Mouse (Mus musculus): ENCODE results near the gene Cluh. TPM values are rescaled to one million over a fixed set of nuclear protein-coding genes. Genes with fewer than 3 reads are reported as not detected.
A peak's percentile ranks its signal among the peaks of the same experiment; 100 is the strongest.

Cluh gene
- polyA plus RNA-seq (2016; fragmentation: Nextera tagmentation; extraction: Ambion mirVana): 50.2 and 68.6 TPM in 2 replicates

GRCm38 (mm10) chr11:74649095-74649646 is at the start of gene Cluh:
Gene Cluh (plus strand): TSS chr11:74649495.
- Histone ChIP-seq H3K36me3 (peaks cover 7% of the 10 kb centered on the region; the same call in 1 of the 2 replicates), H3K4me1 (peaks cover 47% of the 10 kb centered on the region), H3K27ac (peak within 1 kb of the TSS; percentile 96), H3K27me3 (ENCODE audit: insufficient read depth, poor library complexity, severe bottlenecking) (0 out of 2 replicates have a peak, but pooled peaks cover 1% of the 10 kb centered on the region), H3K4me3 (peak within 1 kb of the TSS; percentile 100), H3K9me3 (no peaks in the 10 kb centered on the region)
- WGBS: under 1% methylated on average over 58 of the region's 58 CpGs
- DNase-seq (ENCODE audit: low spot score): peak; percentile 99

- H3K4me3 ChIP-seq: no peak overlapping the region
- H3K36me3 ChIP-seq: no peaks in the 10 kb centered on the region
- 0 out of 2 replicates have a peak, but pooled peaks cover 4% of the 10 kb centered on the region for H3K9me3 ChIP-seq
- H3K4me1 ChIP-seq: no peaks in the 10 kb centered on the region
- no peak overlapping the region for H3K27ac ChIP-seq
- DNase-seq (ENCODE audit: low spot score): no peak
- H3K27me3 ChIP-seq (ENCODE audit: insufficient read depth, poor library complexity, severe bottlenecking): 0 out of 2 replicates have a peak, but pooled peaks cover 3% of the 10 kb centered on the region
- 70% methylated on average over 1 of the region's 1 CpGs for WGBS
Measured at GRCm38 (mm10) chr11:74602286-74602685, 47.0 kb upstream of the Cluh start.

DNA sequence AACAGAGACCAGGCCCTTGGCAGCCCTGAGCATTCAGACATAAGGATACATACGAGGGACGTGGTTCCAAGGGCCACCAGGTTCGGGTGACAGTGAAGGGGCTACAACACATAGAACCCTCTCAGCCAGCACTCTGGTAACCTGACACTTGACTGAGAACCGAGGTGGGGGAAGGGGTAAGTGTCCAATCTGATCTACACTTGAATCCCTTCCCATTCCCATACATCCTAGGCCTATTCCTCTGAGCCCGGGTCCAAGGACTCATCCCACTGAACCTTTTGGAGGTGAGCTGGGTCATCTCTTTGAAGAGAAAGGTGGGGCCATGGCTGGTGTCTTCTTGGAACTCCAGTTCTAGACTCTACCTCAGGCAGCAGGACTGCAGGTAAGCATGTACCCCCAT is 39.2 kb upstream of the Cluh start:
- WGBS: 17% methylated on average over 5 of the region's 5 CpGs
- H3K4me1 ChIP-seq: peaks cover 16% of the 10 kb centered on the region
- no peak for DNase-seq (ENCODE audit: low spot score)
- no peaks in the 10 kb centered on the region for H3K36me3 ChIP-seq
- H3K9me3 ChIP-seq: no peaks in the 10 kb centered on the region
- peaks cover 68% of the 10 kb centered on the region for H3K27me3 ChIP-seq (ENCODE audit: insufficient read depth, poor library complexity, severe bottlenecking)
- peak overlapping the region; percentile 66 for H3K4me3 ChIP-seq
- H3K27ac ChIP-seq: no peak overlapping the region

GRCm38 (mm10) chr11:74610545-74611176 is 38.6 kb upstream of the Cluh start, which contains the start of gene Rap1gap2:
Gene Rap1gap2 (minus strand): TSS chr11:74610915.
- Histone ChIP-seq H3K27me3 (ENCODE audit: insufficient read depth, poor library complexity, severe bottlenecking) (peaks cover 74% of the 10 kb centered on the region), H3K9me3 (no peaks in the 10 kb centered on the region), H3K27ac (no peak within 1 kb of the TSS), H3K4me3 (peak within 1 kb of the TSS; percentile 66), H3K36me3 (no peaks in the 10 kb centered on the region), H3K4me1 (peaks cover 16% of the 10 kb centered on the region)
- 2% methylated on average over 50 of the region's 50 CpGs for WGBS
- DNase-seq (ENCODE audit: low spot score): no peak

DNA sequence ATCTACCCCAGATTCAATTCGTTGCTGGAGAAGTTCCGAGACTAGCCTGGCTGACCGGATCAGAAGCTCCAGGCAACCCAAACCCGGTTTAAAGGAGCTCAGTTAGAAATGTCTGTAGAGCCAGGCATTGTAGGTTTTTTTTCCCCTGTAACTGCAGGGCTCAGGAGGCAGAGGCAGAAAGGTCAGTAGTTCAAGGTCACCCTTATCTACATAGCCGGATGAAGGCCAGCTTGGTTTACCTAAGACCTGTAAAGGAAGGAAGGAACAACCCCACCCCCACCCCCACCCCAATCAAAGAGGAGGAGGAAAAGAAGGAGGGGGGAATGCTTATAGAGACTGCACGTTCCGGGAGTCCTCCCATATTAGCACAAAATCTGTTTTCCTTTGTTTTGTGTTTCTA is 37.9 kb upstream of the Cluh start:
- no peak for DNase-seq (ENCODE audit: low spot score)
- peak overlapping the region; percentile 66 for H3K4me3 ChIP-seq
- no peaks in the 10 kb centered on the region for H3K9me3 ChIP-seq
- H3K4me1 ChIP-seq: peaks cover 16% of the 10 kb centered on the region
- H3K36me3 ChIP-seq: no peaks in the 10 kb centered on the region
- H3K27me3 ChIP-seq (ENCODE audit: insufficient read depth, poor library complexity, severe bottlenecking): peaks cover 82% of the 10 kb centered on the region
- H3K27ac ChIP-seq: no peak overlapping the region
- 15% methylated on average over 7 of the region's 7 CpGs for WGBS

GRCm38 (mm10) chr11:74613428-74613827 is 35.9 kb upstream of the Cluh start:
- no peaks in the 10 kb centered on the region for H3K9me3 ChIP-seq
- H3K36me3 ChIP-seq: no peaks in the 10 kb centered on the region
- no peak overlapping the region for H3K4me3 ChIP-seq
- peaks cover 16% of the 10 kb centered on the region for H3K4me1 ChIP-seq
- DNase-seq (ENCODE audit: low spot score): no peak
- peaks cover 85% of the 10 kb centered on the region for H3K27me3 ChIP-seq (ENCODE audit: insufficient read depth, poor library complexity, severe bottlenecking)
- 58% methylated on average over 4 of the region's 4 CpGs for WGBS
- H3K27ac ChIP-seq: no peak overlapping the region

GRCm38 (mm10) chr11:74615571-74615970 is 33.7 kb upstream of the Cluh start:
- H3K4me1 ChIP-seq: peaks cover 22% of the 10 kb centered on the region
- WGBS: 43% methylated on average over 5 of the region's 5 CpGs
- peaks cover 87% of the 10 kb centered on the region for H3K27me3 ChIP-seq (ENCODE audit: insufficient read depth, poor library complexity, severe bottlenecking)
- no peaks in the 10 kb centered on the region for H3K36me3 ChIP-seq
- no peak overlapping the region for H3K4me3 ChIP-seq
- H3K9me3 ChIP-seq: no peaks in the 10 kb centered on the region
- no peak for DNase-seq (ENCODE audit: low spot score)
- no peak overlapping the region for H3K27ac ChIP-seq

DNA sequence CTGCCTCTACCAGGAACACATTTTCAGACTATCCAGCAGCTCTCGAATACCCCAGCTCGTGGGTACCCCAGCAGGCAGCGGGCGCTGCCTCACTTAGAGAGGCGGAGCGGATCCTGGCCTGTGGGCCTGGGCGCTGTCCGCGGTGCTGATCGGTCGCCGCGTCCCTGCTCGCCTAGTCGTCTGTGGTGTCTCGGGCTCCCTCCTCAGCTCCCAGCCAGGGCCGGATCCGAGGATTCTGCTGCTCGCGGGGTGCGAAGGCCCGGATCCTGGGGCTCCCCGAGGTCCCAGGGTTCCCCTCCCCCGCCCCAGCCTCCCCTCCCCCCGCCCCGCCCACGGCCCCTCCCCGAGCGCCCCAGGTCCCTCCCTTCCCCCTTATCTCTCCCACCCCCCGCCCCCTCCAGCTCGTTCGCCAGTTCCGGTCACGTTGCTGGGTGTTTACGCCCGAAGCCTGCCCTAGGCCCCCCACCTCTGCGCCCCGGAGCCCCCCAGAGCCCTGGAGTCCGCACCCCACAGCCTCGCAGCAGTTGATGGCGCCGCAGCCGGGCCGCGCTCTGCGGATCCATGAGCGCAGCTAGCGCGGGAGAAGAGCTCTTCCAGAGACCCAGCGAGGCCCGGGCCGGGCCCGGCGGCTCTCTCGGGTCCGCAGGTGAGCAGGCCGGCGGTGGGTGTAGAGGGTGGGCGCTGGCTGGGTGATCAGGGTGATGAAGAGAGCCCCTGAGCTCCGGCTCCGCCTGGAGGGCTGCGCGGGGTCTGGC is 29.9 kb upstream of the Cluh start, which contains the start of gene Ccdc92b:
Gene Ccdc92b (plus strand): TSS at position 405 of the 755 bp plus-strand sequence.
- Histone ChIP-seq H3K4me3 (peak within 1 kb of the TSS; percentile 63), H3K36me3 (no peaks in the 10 kb centered on the region), H3K27ac (peak within 1 kb of the TSS; percentile 76; the same call in 1 of the 2 replicates), H3K9me3 (no peaks in the 10 kb centered on the region), H3K4me1 (peaks cover 11% of the 10 kb centered on the region), H3K27me3 (ENCODE audit: insufficient read depth, poor library complexity, severe bottlenecking) (peaks cover 65% of the 10 kb centered on the region)
- peak; percentile 95 for DNase-seq (ENCODE audit: low spot score)
- 1% methylated on average over 60 of the region's 63 CpGs for WGBS

DNA sequence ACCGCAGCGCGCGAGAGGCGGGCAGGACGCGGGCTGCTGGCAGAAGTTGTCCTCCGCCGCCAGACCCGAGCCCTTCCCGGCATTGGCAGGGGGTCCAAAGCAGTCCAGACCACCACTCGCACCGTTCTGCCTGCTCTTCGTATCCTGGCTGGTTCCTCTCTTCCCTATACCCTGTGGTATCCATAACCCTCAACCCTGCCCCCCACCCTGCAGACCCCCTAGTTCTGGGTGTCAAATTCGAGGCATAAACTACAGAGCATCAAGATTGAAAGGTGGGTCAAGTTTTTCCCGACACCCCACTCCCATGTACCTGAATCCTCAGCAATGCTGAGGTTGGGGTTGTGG is 29.4 kb upstream of the Cluh start:
- DNase-seq (ENCODE audit: low spot score): no peak
- H3K36me3 ChIP-seq: no peaks in the 10 kb centered on the region
- peaks cover 11% of the 10 kb centered on the region for H3K4me1 ChIP-seq
- no peaks in the 10 kb centered on the region for H3K9me3 ChIP-seq
- H3K27ac ChIP-seq: peak overlapping the region; percentile 76; the same call in 1 of the 2 replicates
- WGBS: 3% methylated on average over 16 of the region's 16 CpGs
- peak overlapping the region; percentile 63 for H3K4me3 ChIP-seq
- H3K27me3 ChIP-seq (ENCODE audit: insufficient read depth, poor library complexity, severe bottlenecking): peaks cover 60% of the 10 kb centered on the region

GRCm38 (mm10) chr11:74621974-74622669 is 27.2 kb upstream of the Cluh start:
- WGBS: 53% methylated on average over 8 of the region's 8 CpGs
- H3K4me3 ChIP-seq: no peak overlapping the region

DNA sequence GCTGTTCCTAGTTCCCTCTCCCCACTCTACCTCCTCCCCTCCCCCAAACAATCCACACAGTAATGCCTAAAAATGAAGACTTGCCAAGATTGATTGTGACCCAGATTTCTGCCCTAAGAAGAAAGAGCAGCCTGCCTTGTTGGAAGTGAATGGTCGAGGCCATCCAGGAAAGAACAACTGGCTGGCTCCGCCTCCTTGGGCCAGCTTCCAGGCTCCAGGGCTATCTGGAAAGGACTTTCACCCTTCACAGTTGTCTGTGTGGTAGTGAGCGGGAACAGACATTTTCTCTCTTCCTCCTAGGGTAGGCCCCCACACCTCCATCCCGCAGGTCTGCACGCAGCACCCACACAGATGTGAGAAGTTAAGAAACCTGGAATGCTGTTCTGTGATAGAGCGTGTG is 25.6 kb upstream of the Cluh start:
- H3K4me3 ChIP-seq: no peak overlapping the region
- H3K36me3 ChIP-seq: no peaks in the 10 kb centered on the region
- 70% methylated on average over 6 of the region's 6 CpGs for WGBS
- no peak overlapping the region for H3K27ac ChIP-seq
- peaks cover 11% of the 10 kb centered on the region for H3K4me1 ChIP-seq
- no peak for DNase-seq (ENCODE audit: low spot score)
- H3K27me3 ChIP-seq (ENCODE audit: insufficient read depth, poor library complexity, severe bottlenecking): peaks cover 33% of the 10 kb centered on the region
- no peaks in the 10 kb centered on the region for H3K9me3 ChIP-seq

More at GRCm38 (mm10) chr11:74621974-74622669, 27.2 kb upstream of the Cluh start:
- no peak for DNase-seq (ENCODE audit: low spot score)
- H3K4me1 ChIP-seq: peaks cover 11% of the 10 kb centered on the region
- H3K36me3 ChIP-seq: no peaks in the 10 kb centered on the region
- no peak overlapping the region; the same call in 1 of the 2 replicates for H3K27ac ChIP-seq
- peaks cover 41% of the 10 kb centered on the region for H3K27me3 ChIP-seq (ENCODE audit: insufficient read depth, poor library complexity, severe bottlenecking)
- H3K9me3 ChIP-seq: no peaks in the 10 kb centered on the region

GRCm38 (mm10) chr11:74625333-74625732 is 24.0 kb upstream of the Cluh start:
- Histone ChIP-seq H3K27ac (no peak overlapping the region), H3K9me3 (no peaks in the 10 kb centered on the region), H3K27me3 (ENCODE audit: insufficient read depth, poor library complexity, severe bottlenecking) (peaks cover 16% of the 10 kb centered on the region), H3K4me1 (no peaks in the 10 kb centered on the region), H3K36me3 (no peaks in the 10 kb centered on the region), H3K4me3 (no peak overlapping the region)
- no peak for DNase-seq (ENCODE audit: low spot score)

Measured in heart, embryonic 10.5 days (tissue).